Mouse (Mus musculus) activated CD4-positive, CD25-positive, alpha-beta regulatory T cell, adult 4 months (primary cell): ENCODE results near the gene Myh2. TPM values are rescaled to one million over a fixed set of nuclear protein-coding genes. Genes with fewer than 3 reads are reported as not detected.

ENCODE experiments used
- ATAC-seq: one replicate; pipeline ENCODE4 v1.8.0; 2017
- polyA plus RNA-seq, 2 experiments: library from polyadenylated mRNA; unstranded; fragments of 100-300 nt; shearing (Covaris generic); gene quantifications; one replicate each; pipeline ENCODE4 v1.2.1; 2017

Myh2 gene
- polyA plus RNA-seq, result not detected

DNA sequence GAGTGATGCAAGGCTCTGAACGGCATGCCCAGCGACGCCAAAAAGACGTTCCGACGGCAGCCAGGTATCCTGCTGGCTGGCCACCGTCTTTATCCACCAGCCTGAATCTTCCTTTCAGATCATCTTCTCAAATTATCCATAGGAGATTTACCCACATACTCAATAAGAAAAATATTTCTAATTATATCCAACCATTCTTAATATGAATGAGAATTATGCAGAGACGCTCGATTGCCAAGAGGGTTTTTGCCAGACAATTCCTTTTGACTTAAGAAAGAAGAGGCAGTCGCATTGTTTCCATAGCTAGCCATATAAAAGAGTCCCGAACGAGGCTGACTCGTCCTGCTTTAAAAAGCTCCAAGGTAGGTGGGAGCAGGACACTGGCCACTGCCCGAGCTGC lies at the start of gene Myh2:
Gene Myh2 (plus strand): TSS at position 301 of the 400 bp plus-strand sequence.
- ATAC-seq, result no peak

DNA sequence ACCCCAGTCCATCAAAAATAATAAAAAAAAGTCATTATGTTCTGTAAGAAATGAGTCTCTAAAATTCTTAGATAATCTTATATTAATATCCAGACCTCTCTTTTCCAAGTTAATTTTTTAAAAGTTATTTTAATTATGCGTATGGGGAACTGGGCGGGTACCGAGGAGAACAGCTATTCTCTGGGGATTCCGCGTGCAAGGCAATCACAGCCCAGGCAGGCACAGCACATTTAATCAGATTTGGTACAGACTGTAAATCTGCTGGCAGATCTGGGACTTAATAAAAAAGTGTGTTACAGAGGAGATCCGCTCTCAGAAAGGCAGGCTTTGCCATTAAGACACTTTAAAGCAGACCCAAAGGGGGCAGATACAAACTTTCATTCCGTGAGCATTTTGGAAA lies 45.9 kb upstream of the Myh2 start:
- ATAC-seq, result no peak

DNA sequence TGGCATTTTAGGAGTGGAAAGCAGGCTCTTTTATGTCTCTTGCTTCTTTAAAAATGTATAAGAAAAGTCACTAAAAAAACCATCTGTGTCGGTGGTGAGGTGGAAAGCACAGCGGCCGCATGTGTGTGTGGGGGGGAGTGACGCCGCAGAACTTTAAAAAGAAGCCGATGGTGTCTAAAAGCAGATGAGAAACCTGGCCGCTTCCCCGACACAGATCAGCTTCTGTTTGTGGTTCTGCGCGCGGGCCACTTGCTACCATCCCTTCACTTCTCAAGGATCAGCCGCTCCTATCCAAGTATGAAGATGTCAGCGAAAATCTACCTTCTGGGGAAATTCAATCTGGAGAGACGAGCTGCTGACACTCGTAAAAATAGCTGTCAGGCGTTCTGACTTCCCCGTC lies 45.5 kb upstream of the Myh2 start:
- no peak for ATAC-seq

DNA sequence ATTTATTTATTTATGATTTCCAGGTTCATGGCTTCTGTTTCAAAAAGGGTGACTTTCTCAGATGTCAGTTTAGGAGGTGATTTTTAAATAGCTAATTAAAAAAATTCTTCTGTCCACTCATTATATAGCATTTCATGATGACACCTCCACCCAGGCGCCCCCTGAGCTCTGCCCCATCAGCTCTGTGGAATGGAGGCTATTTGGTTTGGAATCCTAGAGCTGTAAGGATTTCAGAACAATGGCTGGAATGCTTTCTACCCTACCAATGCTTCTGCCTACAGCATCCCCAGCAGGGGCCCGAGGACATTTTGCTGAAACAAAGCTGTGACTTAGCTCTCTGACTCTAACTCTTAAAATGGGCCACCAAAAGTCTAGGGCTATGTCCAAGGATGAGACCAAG lies 37.3 kb upstream of the Myh2 start:
- ATAC-seq, result no peak

DNA sequence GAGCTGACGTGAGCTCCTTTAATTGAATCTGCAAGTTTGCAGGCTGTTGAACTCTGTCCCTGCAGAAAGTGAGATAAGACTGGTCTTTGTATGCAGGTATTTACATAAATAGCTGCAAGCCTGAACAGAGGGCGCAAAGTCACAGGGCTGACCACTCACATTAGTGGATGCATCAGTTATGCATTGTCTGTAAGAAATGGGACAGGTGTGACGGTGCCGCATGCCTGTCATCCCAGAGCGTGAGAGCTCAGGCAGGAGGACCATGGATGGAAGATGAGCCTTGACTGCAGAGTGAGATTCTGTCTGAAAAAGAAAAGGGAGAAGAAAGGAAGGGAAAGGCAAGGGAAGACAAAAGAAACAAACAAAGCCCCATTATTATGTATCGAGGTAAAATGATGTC lies 36.2 kb upstream of the Myh2 start:
- ATAC-seq, result no peak

DNA sequence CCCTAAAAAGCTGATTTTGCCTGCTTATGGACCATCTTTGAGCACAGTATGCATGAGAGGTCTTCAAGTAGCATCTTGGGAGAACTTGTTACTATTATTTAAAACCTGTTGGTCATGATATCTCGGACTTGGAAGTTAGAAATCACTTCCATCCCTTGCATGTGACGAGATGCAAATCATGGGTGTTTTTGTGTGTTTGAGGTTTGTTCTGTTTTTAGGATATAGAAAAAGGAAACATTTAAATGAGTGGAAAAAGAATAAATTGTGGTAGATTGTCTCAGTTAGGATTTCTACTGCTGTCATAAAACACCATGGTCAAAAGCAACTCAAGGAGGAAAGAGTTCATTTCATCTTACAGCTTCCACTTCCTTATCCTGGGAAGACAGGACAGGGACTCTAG lies 35.3 kb upstream of the Myh2 start:
- ATAC-seq, result no peak

DNA sequence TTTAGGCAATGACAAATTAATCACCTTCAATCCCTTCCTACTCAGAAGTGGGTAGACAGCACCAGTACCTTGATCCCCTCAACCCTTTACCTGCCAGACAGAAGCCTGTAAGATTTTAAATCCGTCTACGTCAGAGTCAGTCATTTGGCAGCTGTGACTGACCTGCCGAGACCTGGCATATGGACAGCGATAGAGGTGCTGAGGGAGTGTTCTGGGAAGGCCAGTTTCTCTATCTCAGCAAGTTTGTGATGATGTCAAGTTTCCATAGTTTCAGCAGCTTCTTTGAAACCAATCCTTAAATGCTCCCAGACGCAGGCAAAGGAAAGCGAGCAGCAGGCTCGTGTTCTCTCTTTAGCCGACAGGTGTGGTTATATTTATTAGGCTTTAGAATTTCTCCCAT lies 31.3 kb upstream of the Myh2 start:
- ATAC-seq, result no peak

DNA sequence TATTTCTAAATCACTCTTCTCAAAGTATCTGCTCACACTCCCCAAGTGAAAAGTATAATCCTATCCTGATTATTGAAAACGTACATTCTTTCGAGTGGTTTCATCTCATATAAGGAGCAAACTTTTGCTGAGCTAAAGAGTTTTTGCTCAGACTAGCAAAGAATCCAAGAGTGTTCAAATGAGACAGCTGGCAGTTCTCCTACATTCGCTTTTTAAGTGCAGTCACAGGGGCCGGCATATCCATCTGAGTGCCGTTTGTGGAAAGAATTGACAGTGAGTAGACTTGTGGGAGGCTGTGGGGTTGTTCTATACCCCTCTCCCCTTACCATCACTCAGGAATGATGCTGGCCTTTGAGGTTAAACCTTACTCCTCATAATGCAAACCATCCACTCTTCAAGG lies 30.7 kb upstream of the Myh2 start:
- no peak for ATAC-seq

DNA sequence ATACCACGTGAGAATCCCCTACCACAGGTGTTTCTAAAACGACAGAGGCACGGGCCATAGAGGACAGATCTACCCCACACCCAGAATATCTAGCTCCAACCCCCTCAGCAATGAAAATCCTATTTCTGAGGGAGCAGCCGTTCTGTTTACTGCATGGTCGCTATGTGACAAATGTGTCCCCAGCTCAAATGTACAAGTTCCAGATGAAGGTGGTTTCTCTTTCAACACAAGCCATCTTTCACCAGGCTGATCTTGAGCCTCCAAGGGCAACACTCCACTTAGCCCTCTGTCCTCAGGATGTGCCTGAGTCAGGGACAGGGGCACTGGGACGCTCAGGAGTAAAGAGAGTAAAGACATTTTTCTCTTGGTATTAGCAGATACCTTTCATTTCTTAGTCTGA lies 29.8 kb upstream of the Myh2 start:
- no peak for ATAC-seq

DNA sequence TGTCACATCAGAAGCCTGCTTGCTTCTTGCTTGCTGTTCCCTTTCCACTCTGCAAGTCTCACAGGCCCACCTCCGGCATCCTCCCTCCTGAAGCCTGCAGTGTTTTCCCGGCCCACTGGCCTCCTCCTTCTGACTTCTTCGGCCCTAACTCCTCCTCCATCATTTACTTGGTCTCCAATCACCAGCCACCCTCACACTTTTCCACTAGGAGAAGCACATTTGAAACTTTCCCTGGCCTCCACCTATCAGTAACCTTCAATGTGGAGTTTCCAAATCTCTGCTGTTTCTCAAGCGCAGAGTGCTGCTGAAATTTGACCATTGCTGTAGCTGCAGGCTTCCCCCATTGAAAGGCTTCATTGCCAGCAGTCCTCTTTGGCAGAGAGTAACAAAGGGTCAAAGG lies 28.8 kb upstream of the Myh2 start:
- ATAC-seq, result no peak

DNA sequence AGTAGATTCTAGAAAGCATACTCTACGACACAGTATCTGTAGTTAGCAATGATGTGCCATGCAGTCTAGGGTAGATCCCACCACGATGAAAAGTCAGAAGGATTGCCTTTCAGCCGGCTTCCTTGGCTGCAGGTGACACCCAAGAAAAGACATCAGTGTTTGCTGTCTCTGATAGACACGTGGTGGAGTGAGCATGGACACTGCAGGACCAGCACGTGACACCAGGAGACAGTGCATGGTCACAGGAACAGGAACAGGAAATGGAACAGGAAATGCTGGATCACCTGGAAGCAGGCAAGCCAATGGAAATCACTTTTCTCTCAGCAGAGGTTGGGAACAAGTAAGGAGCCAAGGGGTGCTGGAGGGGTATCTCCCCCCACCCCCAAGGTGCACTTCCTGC lies 27.8 kb upstream of the Myh2 start:
- no peak for ATAC-seq

DNA sequence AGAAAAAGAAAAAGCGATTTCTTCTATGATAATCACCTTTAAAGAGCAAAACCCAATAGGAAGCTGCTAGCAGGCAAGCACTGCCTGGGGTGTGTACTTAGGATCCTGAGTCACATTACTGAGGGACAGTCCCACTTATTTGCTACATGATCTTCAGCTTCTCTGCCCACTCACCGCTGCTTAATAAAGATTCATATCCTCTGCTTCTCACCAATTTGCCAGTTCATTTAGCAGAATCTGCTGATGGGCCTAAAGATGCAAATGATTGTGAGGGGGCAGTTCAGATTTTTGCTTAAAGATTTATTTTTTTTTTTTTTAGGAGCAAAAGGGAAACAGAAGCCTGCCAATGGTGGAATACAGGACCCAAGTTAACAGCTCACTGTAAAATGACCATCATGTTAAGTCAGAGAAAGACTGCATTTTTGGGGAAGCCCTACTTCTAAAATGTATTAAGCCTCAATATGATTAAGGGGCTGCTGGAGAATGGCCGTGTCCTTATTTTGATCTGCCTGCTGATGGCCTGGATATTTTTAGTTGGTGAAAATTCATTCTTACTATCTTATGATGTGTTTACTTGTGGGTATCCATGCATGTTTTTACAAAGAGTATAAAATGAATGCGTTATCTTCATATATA lies 26.8 kb upstream of the Myh2 start:
- ATAC-seq, result no peak

DNA sequence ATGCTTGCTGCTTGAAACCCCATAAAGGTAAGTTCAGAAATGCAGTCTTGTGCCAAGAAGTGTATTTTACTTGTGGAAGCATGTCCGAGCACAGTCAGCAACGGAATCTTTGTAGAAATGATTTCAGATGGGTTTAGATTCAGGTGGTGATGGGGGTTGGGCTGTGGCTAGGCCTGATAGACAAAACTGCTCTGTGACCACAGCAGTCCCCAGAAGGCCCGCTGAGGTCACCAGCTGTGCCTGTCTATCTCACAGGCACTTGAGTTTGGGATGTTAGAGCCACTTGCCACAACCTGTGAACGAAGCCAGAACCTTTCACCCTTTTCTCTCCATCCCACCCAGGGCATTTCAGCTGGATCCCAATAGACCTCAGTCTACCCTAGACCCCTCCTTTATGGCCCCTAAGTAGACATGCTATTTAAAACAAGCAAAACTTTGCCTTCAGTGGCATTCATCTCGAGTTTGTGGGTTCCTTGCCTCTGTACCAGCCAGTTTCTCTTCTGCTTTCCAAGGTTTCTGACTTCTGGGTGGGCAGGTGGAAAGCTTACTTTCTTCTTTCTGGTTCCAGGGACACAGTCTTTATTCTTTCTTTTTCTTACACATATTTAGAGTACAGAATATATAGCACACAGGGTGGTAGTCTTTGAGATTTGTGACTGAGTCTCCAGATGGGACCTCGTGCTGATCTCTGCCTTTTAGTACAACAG lies 26.1 kb upstream of the Myh2 start:
- no peak for ATAC-seq

DNA sequence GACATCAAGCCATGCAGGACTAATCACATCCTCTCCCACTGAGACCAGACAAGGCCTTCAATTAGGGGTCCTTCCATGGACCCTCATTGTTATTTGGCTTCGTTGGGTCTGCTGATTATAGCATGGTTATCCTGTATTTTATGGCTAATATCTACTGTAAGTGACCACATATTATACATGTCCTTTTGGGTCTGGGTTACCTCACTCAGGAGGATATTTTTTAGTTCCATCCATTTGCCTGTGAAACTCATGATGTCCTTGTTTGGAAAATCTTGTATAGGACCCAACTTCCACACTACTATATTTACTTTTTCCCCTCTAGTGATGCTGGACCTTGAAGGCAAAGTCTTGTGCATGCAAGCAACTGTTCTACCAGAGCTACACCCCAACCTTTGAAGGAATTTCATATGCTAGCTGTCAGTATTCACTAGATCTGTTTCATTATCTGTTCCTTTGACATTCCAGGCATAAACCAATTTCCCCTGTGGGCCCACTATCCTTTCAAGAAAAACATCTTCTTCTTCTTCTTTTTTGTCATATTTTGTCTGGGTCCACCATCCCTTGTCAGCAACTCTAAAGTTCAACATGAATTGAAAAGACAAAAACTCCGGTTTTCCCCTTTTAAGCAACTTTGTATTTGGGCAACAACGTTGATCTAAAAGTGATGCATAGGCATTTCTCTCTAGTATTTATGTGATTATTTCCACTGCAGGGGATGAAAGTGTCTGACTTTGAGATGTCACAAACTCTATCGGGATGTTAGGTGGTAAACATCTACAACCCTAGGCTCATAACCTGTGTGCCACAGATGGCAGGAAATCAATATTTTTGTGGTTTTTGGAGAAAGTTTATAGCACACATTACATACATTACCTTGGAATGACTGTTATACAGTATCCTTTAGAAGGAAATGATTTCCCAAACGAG lies 25.1 kb upstream of the Myh2 start:
- no peak for ATAC-seq

DNA sequence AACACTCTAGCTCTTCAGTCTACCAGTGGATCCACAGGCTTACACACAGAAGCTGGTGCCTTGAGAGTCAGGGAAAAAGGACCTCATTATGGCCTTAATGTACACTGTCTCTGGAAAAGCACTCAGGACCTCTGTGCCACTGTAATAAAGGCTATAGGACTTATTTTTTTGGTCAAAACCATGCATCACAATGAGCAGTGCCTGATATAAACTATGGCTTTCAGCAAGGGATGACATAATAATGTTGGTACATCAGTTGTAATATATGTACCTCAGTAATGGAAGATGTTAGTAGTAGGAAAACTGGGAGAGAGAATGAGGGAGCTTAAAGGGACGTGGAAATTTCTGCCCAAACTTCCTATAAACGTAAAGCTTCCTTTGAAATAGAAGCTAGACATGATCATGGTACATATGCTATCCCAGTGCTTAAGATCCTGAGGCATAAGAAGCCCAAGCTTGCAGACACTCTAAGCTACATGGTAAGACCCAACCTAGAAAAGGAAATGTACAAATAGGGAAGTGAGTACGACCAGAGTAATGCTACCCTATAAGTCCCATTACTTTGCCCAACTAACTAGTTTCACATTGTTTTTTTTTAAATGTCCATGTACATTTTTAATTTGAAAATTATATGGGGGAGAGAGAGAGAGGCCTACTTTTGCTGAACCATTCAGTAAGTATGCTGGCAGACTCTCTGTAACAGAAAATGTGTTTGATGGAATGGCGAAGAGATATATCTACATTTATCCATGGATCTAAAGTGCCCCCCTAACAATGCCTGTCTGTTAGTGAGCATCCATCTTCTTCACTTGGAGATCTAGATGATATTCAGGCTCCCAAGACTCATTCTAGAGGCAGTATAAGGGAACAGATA lies 24.2 kb upstream of the Myh2 start:
- no peak for ATAC-seq

DNA sequence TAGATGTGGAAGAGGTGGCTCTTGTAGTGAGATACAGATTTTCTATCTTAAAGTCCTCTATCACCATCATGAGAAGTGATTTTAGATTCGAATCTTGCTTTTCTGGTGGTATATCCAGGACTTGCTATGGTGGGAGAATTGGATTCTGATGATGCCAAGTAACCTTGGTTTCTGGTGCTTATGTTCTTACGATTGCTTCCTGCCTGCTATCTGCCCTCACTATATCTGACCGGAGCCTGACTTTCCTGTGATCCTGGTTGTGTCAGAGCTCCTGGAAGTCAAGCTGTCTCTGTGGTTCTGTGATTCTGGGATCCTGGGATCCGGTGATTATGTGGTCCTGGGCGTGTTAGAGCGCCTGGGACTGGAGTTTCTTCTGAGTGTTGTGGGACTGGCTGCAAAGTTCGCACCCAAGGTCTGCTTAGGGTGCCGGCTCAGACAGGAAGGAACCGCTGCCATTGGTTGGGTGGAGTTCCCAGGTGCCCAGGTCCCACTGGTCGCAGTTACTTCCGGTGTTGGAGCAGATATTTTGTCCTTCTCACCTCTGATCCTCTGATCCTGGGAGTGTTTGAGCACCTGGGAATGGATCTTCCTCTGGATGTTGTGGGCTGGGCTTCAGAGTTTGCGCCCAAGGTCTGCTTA lies 23.4 kb upstream of the Myh2 start:
- ATAC-seq, result no peak

DNA sequence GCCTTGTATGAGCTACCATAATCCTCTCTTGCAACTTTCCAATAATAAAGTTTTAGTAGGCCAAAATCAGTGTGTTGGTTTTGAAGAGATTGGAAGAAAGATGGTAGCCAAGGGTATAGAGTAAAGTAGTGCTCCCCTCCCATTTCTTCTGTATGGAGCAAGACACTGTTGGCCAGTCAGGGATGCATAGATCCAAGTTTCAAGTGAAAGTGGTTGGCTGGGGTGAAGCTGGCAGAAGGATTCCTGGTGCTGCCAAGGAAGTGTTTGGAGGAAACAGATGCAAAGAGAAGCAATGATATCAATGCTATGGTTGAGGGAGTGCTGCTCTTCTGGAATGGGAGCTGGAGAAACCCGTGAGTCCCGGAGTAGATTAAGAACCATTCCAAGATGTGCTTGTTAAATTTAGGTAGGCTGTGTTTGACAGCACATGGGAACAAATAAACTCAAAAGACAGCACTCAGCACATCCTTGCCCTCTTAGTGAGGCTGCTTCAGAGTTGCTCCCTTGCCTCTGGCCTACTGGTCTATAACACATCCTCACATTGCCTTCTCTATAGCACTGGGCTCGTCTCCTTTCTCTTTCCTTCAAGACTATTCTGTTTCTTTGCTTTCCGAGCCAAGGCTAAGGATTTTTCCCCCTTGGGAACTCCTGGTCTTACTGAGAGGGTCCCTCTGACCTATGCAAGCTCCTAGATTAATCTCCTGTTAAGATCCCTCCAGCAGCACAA lies 22.4 kb upstream of the Myh2 start:
- ATAC-seq, result no peak

DNA sequence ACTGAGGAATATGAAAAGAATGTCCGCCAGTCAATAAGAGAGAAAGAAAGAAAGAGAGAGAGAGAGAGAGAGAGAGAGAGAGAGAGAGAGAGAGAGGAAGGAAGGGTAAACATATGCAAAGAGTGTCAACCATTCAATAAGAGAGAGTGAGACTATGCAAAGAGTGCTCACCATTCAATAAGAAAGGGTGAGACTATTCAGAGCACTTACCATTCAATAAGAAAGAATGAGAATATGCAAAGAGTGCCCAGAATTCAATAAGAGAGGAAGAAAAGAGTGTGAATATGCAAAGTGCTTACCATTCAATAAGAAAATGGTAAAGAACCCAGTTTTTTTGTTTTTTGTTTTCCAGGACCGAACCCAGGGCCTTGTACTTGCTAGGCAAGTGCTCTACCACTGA lies 20.6 kb upstream of the Myh2 start:
- ATAC-seq, result no peak

DNA sequence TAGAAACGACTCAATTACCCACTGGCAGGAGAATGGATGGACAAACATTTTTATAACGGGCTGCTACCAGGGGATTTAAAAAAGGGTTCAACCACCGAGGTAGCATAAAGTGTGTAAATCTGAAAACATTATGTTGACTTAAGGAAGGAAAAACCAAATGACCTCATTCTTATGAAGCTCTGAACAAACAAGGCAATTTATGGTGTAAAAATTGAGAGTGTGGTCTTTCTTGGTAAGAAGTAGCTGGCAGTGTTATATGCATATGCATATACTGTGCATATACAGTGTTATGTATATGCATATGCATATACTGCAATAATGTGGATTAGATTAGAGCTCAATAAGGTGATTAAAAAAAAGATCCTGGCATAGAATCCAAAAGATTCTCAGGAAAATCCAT lies 19.7 kb upstream of the Myh2 start:
- ATAC-seq, result no peak

DNA sequence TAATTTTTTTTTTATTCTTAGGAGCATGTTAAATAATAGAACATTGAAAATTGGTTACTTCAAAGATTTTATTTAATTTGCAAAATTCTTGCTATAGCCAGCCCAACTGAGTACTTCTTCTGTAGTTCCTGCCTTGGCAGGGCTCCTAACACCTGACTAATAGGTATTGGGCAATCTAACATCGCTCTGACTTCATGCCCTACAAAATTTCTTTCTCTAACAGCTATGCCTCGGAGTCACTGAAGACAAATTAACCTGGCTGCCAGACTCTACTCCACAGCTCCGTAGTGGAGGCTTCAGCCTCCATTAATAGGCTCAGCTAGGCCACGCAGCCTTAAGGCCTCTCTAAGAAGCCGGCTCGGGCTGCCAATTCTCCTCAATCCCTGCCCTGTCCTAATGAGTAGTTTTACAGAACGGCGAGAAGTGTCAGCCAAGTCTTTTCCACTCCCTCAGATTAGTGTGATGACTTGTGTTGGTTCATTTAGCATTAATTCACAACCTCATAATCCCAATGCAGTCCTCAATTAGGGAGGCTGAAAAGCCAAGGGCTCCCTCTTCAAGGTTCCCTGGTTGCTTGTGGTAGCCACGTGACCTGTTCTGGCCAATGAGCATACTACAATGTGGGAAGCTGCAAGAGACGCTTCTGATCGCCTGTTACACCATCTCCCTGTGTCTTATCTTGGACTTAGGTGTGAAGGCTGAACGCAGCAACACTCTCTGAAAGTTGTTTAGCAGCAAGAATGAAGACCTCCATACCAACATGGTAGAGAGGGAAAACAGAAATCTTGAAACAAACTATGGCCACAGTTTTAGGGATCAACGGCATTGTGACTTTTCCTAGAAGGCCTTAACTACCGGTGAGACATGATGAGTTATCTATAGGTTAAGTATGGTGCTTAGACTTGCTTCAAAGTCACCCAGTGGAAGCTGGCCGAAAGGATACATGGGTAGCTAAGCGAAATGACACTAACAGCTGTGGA lies 18.9 kb upstream of the Myh2 start:
- ATAC-seq, result no peak
